ENCODE assay signal across 8 mouse cellular contexts in the genomic region with DNA sequence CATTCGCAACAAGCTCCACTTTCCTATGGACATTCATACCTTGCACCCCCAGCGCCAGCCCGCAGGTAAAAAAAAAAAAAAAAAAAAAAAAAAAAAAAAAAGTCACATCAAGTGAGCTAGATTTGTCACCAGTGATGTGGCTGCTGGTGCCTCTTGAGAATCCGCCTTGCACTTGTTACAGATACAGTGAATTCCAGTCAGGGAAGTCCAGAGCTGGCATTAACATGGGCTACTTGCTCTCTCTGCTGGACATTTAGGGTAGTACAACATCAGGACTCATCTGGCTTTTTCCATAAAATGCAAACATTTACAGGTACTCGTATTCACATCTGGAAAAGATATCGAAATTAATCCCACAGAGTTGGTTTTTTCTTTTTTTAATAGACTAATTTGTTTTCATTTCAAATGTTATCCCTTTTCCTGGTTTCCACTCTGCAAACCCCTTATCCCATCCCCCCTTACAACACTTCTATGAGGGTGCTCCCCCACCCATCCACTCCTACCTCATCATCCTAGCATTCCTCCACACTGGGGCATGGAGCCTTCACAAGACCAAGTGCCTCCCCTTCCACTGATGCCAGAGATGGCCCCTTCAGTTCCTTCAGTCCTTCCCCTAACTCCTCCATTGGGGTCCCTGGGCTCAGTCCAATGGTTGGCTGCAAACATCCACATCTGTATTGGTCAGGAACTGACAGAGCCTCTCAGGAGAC. TPM values are rescaled to one million over a fixed set of nuclear protein-coding genes. Genes with fewer than 3 reads are reported as not detected.
DNase-seq lines count a peak whose midpoint lies in the region; ATAC-seq lines count a peak whose summit lies in the region.

No protein-coding gene starts in this region.

- 67% methylated on average over 6 of the region's 6 CpGs for WGBS in kidney, embryonic 15.5 days
- 62% methylated on average over 6 of the region's 6 CpGs for WGBS in embryonic facial prominence, embryonic 11.5 days
- 72% methylated on average over 6 of the region's 6 CpGs for WGBS in hindbrain, embryonic 10.5 days
- WGBS in midbrain, embryonic 13.5 days = 69% methylated on average over 6 of the region's 6 CpGs

- no peaks in the 10 kb centered on the region for H3K27me3 ChIP-seq in kidney, embryonic 15.5 days
- no peaks in the 10 kb centered on the region for H3K27me3 ChIP-seq in embryonic facial prominence, embryonic 11.5 days (ENCODE audit: control insufficient read depth, insufficient read depth, low read length)
- H3K27me3 ChIP-seq in hindbrain, embryonic 10.5 days (ENCODE audit: insufficient read depth, poor library complexity, severe bottlenecking) = no peaks in the 10 kb centered on the region
- no peaks in the 10 kb centered on the region for H3K27me3 ChIP-seq in midbrain, embryonic 13.5 days

- H3K4me2 ChIP-seq in kidney, embryonic 15.5 days = no peak overlapping the region
- no peak overlapping the region for H3K4me2 ChIP-seq in embryonic facial prominence, embryonic 11.5 days (ENCODE audit: low read depth, low read length)
- H3K4me2 ChIP-seq in midbrain, embryonic 13.5 days (replicated peaks) = no peak overlapping the region

- peaks cover 84% of the 10 kb centered on the region for H3K36me3 ChIP-seq in kidney, embryonic 15.5 days
- peaks cover 5% of the 10 kb centered on the region for H3K36me3 ChIP-seq in embryonic facial prominence, embryonic 11.5 days (replicated peaks; ENCODE audit: control insufficient read depth, insufficient read depth, low read depth, low read length)
- H3K36me3 ChIP-seq in hindbrain, embryonic 10.5 days = peaks cover 91% of the 10 kb centered on the region
- H3K36me3 ChIP-seq in midbrain, embryonic 13.5 days = peaks cover 43% of the 10 kb centered on the region

- no peak overlapping the region for H3K27ac ChIP-seq in kidney, embryonic 15.5 days
- no peak overlapping the region for H3K27ac ChIP-seq in embryonic facial prominence, embryonic 11.5 days (replicated peaks; ENCODE audit: low read depth, low read length)
- H3K27ac ChIP-seq in hindbrain, embryonic 10.5 days = no peak overlapping the region
- H3K27ac ChIP-seq in midbrain, embryonic 13.5 days = no peak overlapping the region

- DNase-seq in kidney, adult 18-20 months = peak; percentile 47
- peak; percentile 90 for DNase-seq in adipocyte (ENCODE audit: low spot score)
- DNase-seq in embryonic facial prominence, embryonic 11.5 days (ENCODE audit: low spot score) = peak; percentile 85
- DNase-seq in hindbrain, embryonic 10.5 days (ENCODE audit: low spot score) = peak; percentile 29
- DNase-seq in layer of hippocampus, adult 9-11 months = peak; percentile 72
- DNase-seq in spleen, postnatal 14 days (ENCODE audit: low spot score in 2 of 2) = no peak

- H3K9me3 ChIP-seq in kidney, embryonic 15.5 days (replicated peaks) = no peaks in the 10 kb centered on the region
- H3K9me3 ChIP-seq in embryonic facial prominence, embryonic 11.5 days (replicated peaks; ENCODE audit: control insufficient read depth, low read length) = no peaks in the 10 kb centered on the region
- H3K9me3 ChIP-seq in hindbrain, embryonic 10.5 days = no peaks in the 10 kb centered on the region
- no peaks in the 10 kb centered on the region for H3K9me3 ChIP-seq in midbrain, embryonic 13.5 days

- peaks cover 6% of the 10 kb centered on the region; the same call in 1 of the 2 replicates for H3K4me1 ChIP-seq in kidney, embryonic 15.5 days
- H3K4me1 ChIP-seq in embryonic facial prominence, embryonic 11.5 days (ENCODE audit: control insufficient read depth, insufficient read depth, low read length) = no peaks in the 10 kb centered on the region
- H3K4me1 ChIP-seq in hindbrain, embryonic 10.5 days (replicated peaks) = no peaks in the 10 kb centered on the region; the same call in 1 of the 2 replicates
- no peaks in the 10 kb centered on the region for H3K4me1 ChIP-seq in midbrain, embryonic 13.5 days (replicated peaks)

- no peak for ATAC-seq in kidney, embryonic 15.5 days (replicated peaks; ENCODE audit: low FRiP score)
- no peak for ATAC-seq in embryonic facial prominence, embryonic 11.5 days (replicated peaks; ENCODE audit: insufficient number of reproducible peaks, low FRiP score, low TSS enrichment, low read depth)
- peak; percentile 83 for ATAC-seq in midbrain, embryonic 13.5 days

- H3K9ac ChIP-seq in kidney, embryonic 15.5 days = no peak overlapping the region
- no peak overlapping the region for H3K9ac ChIP-seq in embryonic facial prominence, embryonic 11.5 days (replicated peaks; ENCODE audit: low read length)
- H3K9ac ChIP-seq in midbrain, embryonic 13.5 days (replicated peaks) = no peak overlapping the region

- no peak overlapping the region for H3K4me3 ChIP-seq in kidney, embryonic 15.5 days (replicated peaks)
- no peak overlapping the region for H3K4me3 ChIP-seq in embryonic facial prominence, embryonic 11.5 days (ENCODE audit: low read depth, low read length)
- H3K4me3 ChIP-seq in hindbrain, embryonic 10.5 days = no peak overlapping the region
- H3K4me3 ChIP-seq in midbrain, embryonic 13.5 days (replicated peaks) = no peak overlapping the region

RNA-seq across cellular contexts. Expression of a gene that starts 23.6 kb away (rescaled TPM):
- polyA plus RNA-seq in kidney, embryonic 15.5 days (2015; fragmentation: Nextera tagmentation; extraction: Ambion mirVana) = 9.3 and 9.5 TPM in 2 replicates
- polyA plus RNA-seq in embryonic facial prominence, embryonic 11.5 days (2014; fragmentation: Nextera tagmentation; extraction: Ambion mirVana) = 5.2 and 6.3 TPM in 2 replicates
- 6.4 and 7.6 TPM in 2 replicates for polyA plus RNA-seq in hindbrain, embryonic 10.5 days (2016; fragmentation: Nextera tagmentation; extraction: Ambion mirVana)
- polyA plus RNA-seq in midbrain, embryonic 13.5 days (2015; fragmentation: Nextera tagmentation; extraction: Ambion mirVana) = 7.1 and 10.2 TPM in 2 replicates

RNA-seq across cellular contexts. Expression of a gene that starts 36.5 kb away (rescaled TPM):
- 56.0 and 65.7 TPM in 2 replicates for polyA plus RNA-seq in kidney, embryonic 15.5 days (2015; fragmentation: Nextera tagmentation; extraction: Ambion mirVana)
- 79.8 and 84.7 TPM in 2 replicates for polyA plus RNA-seq in embryonic facial prominence, embryonic 11.5 days (2014; fragmentation: Nextera tagmentation; extraction: Ambion mirVana)
- 86.4 and 96.7 TPM in 2 replicates for polyA plus RNA-seq in hindbrain, embryonic 10.5 days (2016; fragmentation: Nextera tagmentation; extraction: Ambion mirVana)
- 147 and 165 TPM in 2 replicates for polyA plus RNA-seq in midbrain, embryonic 13.5 days (2015; fragmentation: Nextera tagmentation; extraction: Ambion mirVana)

RNA-seq across cellular contexts. Expression of a gene that starts 45.6 kb away (rescaled TPM):
- 83.3 and 100 TPM in 2 replicates for polyA plus RNA-seq in kidney, embryonic 15.5 days (2015; fragmentation: Nextera tagmentation; extraction: Ambion mirVana)
- polyA plus RNA-seq in embryonic facial prominence, embryonic 11.5 days (2014; fragmentation: Nextera tagmentation; extraction: Ambion mirVana) = 109 and 123 TPM in 2 replicates
- 125 and 144 TPM in 2 replicates for polyA plus RNA-seq in hindbrain, embryonic 10.5 days (2016; fragmentation: Nextera tagmentation; extraction: Ambion mirVana)
- polyA plus RNA-seq in midbrain, embryonic 13.5 days (2015; fragmentation: Nextera tagmentation; extraction: Ambion mirVana) = 149 and 153 TPM in 2 replicates

Comparison
In these comparisons a context has a peak if more than half of its experiments do, and no peak if none do; other contexts are left out.
1. DNase-seq: peak in kidney, adult 18-20 months (single experiment), adipocyte (single experiment), embryonic facial prominence, embryonic 11.5 days (single experiment), hindbrain, embryonic 10.5 days (single experiment) and layer of hippocampus, adult 9-11 months (single experiment); none in spleen, postnatal 14 days (0 of 2).